Mouse (Mus musculus): ENCODE data around the gene Uba52. TPM values are rescaled to one million over a fixed set of nuclear protein-coding genes. Genes with fewer than 3 reads are reported as not detected.
A peak's percentile ranks its signal among the peaks of the same experiment; 100 is the strongest.

Gene Uba52
- polyA plus RNA-seq, 1 experiment from 2014 or later = 691 TPM

DNA sequence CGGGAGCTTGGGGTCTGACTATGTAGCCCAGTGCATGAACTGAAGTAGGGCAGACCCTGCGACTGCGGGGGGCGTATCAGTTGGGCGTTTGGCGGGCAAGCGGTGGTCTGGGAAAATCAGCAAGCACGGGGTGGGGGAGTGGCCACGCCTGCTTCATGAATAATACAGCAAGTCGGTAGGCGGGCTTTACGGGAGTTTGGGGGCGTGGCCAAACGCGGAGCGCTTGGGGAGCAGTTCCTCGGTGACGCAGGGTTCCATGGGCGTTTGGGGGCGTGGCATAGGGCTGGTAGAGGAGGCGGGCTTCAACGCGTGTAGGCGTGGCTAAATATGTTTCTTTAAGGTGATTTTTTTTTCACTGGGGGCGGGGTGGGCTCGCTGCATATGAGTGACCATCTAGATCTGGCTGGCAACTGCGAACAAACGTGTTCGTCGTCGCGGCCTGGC, 28.1 kb upstream of the Uba52 start:
- H3K9me3 ChIP-seq (replicated peaks; ENCODE audit: control insufficient read depth, low read length) = no peaks in the 10 kb centered on the region
- H3K9ac ChIP-seq (ENCODE audit: low read length) = peak overlapping the region; percentile 77
- under 1% methylated on average over 32 of the region's 32 CpGs for WGBS
- no peaks in the 10 kb centered on the region for H3K27me3 ChIP-seq (ENCODE audit: control insufficient read depth, insufficient read depth, low read length)
- H3K36me3 ChIP-seq (ENCODE audit: control insufficient read depth, insufficient read depth) = peaks cover 23% of the 10 kb centered on the region
- H3K4me1 ChIP-seq (ENCODE audit: control insufficient read depth, insufficient read depth, low read length) = peaks cover 22% of the 10 kb centered on the region
- H3K4me2 ChIP-seq (ENCODE audit: low read depth, low read length) = peak overlapping the region; percentile 98
- ATAC-seq (replicated peaks; ENCODE audit: extremely low read depth, insufficient read depth, low FRiP score) = peak; percentile 79
- H3K4me3 ChIP-seq (ENCODE audit: low read length) = peak overlapping the region; percentile 94
- peak overlapping the region; percentile 99 for H3K27ac ChIP-seq (ENCODE audit: low read length)

DNA sequence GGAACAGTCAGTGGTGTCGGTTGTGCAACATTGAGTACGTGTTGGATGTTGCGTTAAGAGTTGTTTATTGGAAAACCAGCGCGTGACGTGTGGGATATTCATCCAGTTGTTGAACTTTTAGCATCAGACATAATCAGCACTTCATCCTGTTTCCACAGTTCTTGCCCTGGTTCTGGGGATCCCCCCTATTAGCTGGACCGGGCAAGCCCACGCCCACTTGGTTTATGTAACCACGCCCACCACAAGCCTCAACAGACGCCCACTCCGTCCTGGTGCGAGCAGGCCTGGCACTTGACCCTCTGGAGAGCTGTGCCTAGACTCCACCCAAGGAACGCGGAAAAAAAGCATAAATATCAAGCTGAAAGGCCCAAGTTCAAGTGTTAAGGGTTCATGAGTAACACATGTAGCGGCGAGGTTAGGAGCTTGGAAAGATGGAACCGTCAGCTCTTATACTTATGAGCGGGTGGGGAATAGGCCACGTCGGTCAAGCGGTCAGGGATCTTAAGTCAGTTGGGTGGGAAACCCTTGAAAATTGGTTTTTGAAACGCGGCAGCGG, 27.5 kb upstream of the Uba52 start:
- 14% methylated on average over 24 of the region's 24 CpGs for WGBS
- H3K36me3 ChIP-seq (ENCODE audit: control insufficient read depth, insufficient read depth) = peaks cover 23% of the 10 kb centered on the region
- peak overlapping the region; percentile 99 for H3K27ac ChIP-seq (ENCODE audit: low read length)
- H3K9me3 ChIP-seq (replicated peaks; ENCODE audit: control insufficient read depth, low read length) = no peaks in the 10 kb centered on the region
- peaks cover 22% of the 10 kb centered on the region for H3K4me1 ChIP-seq (ENCODE audit: control insufficient read depth, insufficient read depth, low read length)
- H3K27me3 ChIP-seq (ENCODE audit: control insufficient read depth, insufficient read depth, low read length) = no peaks in the 10 kb centered on the region
- H3K4me2 ChIP-seq (ENCODE audit: low read depth, low read length) = peak overlapping the region; percentile 98
- no peak for ATAC-seq (replicated peaks; ENCODE audit: extremely low read depth, insufficient read depth, low FRiP score)
- H3K4me3 ChIP-seq (ENCODE audit: low read length) = peak overlapping the region; percentile 94
- peak overlapping the region; percentile 77 for H3K9ac ChIP-seq (ENCODE audit: low read length)

DNA sequence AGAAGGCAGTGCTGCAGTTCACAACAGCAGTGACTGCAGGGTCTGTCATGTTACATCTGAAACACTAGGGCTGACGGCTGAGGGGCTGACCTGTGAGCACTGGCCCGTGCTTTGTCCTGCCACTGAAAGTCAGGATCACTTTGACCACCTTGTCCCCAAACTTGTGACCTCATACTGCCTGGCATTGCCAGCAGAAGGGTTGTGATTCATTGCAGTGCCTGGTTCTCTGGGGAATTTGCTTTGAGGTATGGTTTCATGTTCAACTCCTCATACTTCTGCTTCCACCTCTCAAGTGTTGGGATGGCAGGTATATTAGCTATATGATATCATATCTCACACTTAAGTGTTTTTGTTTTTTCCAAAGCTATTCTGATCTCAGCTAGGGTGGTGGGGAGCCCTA, 25.1 kb upstream of the Uba52 start:
- H3K9me3 ChIP-seq (replicated peaks; ENCODE audit: control insufficient read depth, low read length) = no peaks in the 10 kb centered on the region
- H3K27ac ChIP-seq (ENCODE audit: low read length) = no peak overlapping the region
- no peaks in the 10 kb centered on the region for H3K27me3 ChIP-seq (ENCODE audit: control insufficient read depth, insufficient read depth, low read length)
- no peak overlapping the region for H3K4me3 ChIP-seq (ENCODE audit: low read length)
- H3K36me3 ChIP-seq (ENCODE audit: control insufficient read depth, insufficient read depth) = peaks cover 44% of the 10 kb centered on the region
- 69% methylated on average over 2 of the region's 2 CpGs for WGBS
- no peak for ATAC-seq (replicated peaks; ENCODE audit: extremely low read depth, insufficient read depth, low FRiP score)
- peaks cover 10% of the 10 kb centered on the region for H3K4me1 ChIP-seq (ENCODE audit: control insufficient read depth, insufficient read depth, low read length)
- no peak overlapping the region for H3K9ac ChIP-seq (ENCODE audit: low read length)
- no peak overlapping the region for H3K4me2 ChIP-seq (ENCODE audit: low read depth, low read length)

DNA sequence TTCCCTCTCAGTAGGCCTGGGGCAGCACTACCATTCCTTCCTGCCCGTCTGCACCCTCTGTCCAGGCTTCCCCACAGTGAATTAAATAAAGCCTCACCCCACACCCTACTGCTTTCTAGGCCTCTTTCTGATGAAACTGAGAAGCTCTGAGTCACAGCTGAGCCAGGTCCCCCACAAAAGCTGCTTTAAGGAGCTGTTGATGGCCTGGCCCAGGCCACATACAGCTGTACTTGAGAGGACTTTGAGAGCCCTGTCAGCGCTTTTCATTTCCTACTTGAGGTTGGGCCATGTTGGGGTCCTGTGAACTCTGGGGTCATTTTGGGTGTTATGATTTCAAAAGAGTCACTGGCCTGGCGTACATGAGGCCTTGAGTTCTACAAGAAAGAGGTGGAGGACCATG, 24.6 kb upstream of the Uba52 start:
- H3K36me3 ChIP-seq (ENCODE audit: control insufficient read depth, insufficient read depth) = peaks cover 45% of the 10 kb centered on the region
- no peak overlapping the region for H3K4me2 ChIP-seq (ENCODE audit: low read depth, low read length)
- H3K9me3 ChIP-seq (replicated peaks; ENCODE audit: control insufficient read depth, low read length) = no peaks in the 10 kb centered on the region
- peaks cover 5% of the 10 kb centered on the region for H3K4me1 ChIP-seq (ENCODE audit: control insufficient read depth, insufficient read depth, low read length)
- H3K27me3 ChIP-seq (ENCODE audit: control insufficient read depth, insufficient read depth, low read length) = no peaks in the 10 kb centered on the region
- no peak for ATAC-seq (replicated peaks; ENCODE audit: extremely low read depth, insufficient read depth, low FRiP score)
- H3K4me3 ChIP-seq (ENCODE audit: low read length) = no peak overlapping the region
- no peak overlapping the region for H3K27ac ChIP-seq (ENCODE audit: low read length)
- 65% methylated on average over 3 of the region's 3 CpGs for WGBS
- H3K9ac ChIP-seq (ENCODE audit: low read length) = no peak overlapping the region

- no peak overlapping the region for H3K9ac ChIP-seq (ENCODE audit: low read length)
- ATAC-seq (replicated peaks; ENCODE audit: extremely low read depth, insufficient read depth, low FRiP score) = no peak
- H3K27me3 ChIP-seq (ENCODE audit: control insufficient read depth, insufficient read depth, low read length) = no peaks in the 10 kb centered on the region
- WGBS = 93% methylated on average over 12 of the region's 12 CpGs
- peaks cover 51% of the 10 kb centered on the region for H3K36me3 ChIP-seq (ENCODE audit: control insufficient read depth, insufficient read depth)
- H3K4me1 ChIP-seq (ENCODE audit: control insufficient read depth, insufficient read depth, low read length) = peaks cover 8% of the 10 kb centered on the region
- H3K4me3 ChIP-seq (ENCODE audit: low read length) = no peak overlapping the region
- no peak overlapping the region for H3K27ac ChIP-seq (ENCODE audit: low read length)
- H3K9me3 ChIP-seq (replicated peaks; ENCODE audit: control insufficient read depth, low read length) = no peaks in the 10 kb centered on the region
- H3K4me2 ChIP-seq (ENCODE audit: low read depth, low read length) = no peak overlapping the region
Measured at GRCm38 (mm10) chr8:70534281-70534680, 23.7 kb upstream of the Uba52 start.

DNA sequence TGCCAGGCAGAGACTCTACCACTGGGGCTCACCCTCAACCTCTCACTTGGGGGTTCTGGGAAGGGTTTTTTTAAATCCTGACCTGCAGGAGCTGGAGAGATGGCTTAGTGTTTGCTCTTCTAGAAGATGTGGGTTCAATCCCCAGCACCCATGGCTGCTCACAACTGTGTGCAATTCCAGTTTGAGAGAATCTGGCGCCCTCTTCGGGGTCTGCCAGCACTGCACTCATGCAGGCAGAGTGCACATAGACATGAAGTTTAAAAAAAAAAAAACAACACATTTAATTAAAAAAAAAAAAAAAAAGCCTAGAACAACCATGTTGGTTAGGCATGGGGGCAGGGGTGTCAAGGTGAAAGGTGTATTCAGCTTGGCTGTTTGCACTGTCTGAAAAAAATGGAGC, 19.7 kb upstream of the Uba52 start:
- H3K4me1 ChIP-seq (ENCODE audit: control insufficient read depth, insufficient read depth, low read length) = peaks cover 20% of the 10 kb centered on the region
- no peak overlapping the region for H3K4me3 ChIP-seq (ENCODE audit: low read length)
- WGBS = 98% methylated on average over 2 of the region's 2 CpGs
- no peaks in the 10 kb centered on the region for H3K9me3 ChIP-seq (replicated peaks; ENCODE audit: control insufficient read depth, low read length)
- H3K27ac ChIP-seq (ENCODE audit: low read length) = no peak overlapping the region
- no peak overlapping the region for H3K9ac ChIP-seq (ENCODE audit: low read length)
- no peaks in the 10 kb centered on the region for H3K27me3 ChIP-seq (ENCODE audit: control insufficient read depth, insufficient read depth, low read length)
- H3K4me2 ChIP-seq (ENCODE audit: low read depth, low read length) = no peak overlapping the region
- ATAC-seq (replicated peaks; ENCODE audit: extremely low read depth, insufficient read depth, low FRiP score) = no peak
- peaks cover 40% of the 10 kb centered on the region for H3K36me3 ChIP-seq (ENCODE audit: control insufficient read depth, insufficient read depth)

DNA sequence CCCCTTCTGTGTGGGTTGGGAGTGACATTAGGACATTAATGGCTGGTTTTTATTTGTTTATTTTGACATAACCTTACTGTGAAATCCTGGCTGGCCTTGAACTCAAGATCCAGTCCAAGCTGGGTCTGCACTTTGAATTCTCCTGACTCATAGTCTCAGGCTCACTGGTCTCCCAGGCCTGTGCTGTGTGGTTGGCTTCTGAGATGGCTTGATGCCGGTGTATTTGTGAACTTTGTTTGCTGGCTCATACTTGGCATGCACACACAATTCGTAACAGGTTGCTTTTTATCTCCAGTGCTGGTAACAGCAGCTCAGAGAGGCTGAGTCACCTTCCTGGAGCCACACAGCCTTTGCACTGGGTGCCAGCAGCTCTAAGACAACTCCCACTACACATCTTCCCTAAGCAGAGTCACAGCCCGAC, 19.1 kb upstream of the Uba52 start:
- WGBS = 92% methylated on average over 3 of the region's 3 CpGs
- no peaks in the 10 kb centered on the region for H3K27me3 ChIP-seq (ENCODE audit: control insufficient read depth, insufficient read depth, low read length)
- no peak overlapping the region for H3K27ac ChIP-seq (ENCODE audit: low read length)
- peaks cover 34% of the 10 kb centered on the region for H3K36me3 ChIP-seq (ENCODE audit: control insufficient read depth, insufficient read depth)
- no peak overlapping the region for H3K4me2 ChIP-seq (ENCODE audit: low read depth, low read length)
- H3K9ac ChIP-seq (ENCODE audit: low read length) = no peak overlapping the region
- H3K4me1 ChIP-seq (ENCODE audit: control insufficient read depth, insufficient read depth, low read length) = peaks cover 20% of the 10 kb centered on the region
- no peak overlapping the region for H3K4me3 ChIP-seq (ENCODE audit: low read length)
- ATAC-seq (replicated peaks; ENCODE audit: extremely low read depth, insufficient read depth, low FRiP score) = no peak
- no peaks in the 10 kb centered on the region for H3K9me3 ChIP-seq (replicated peaks; ENCODE audit: control insufficient read depth, low read length)

GRCm38 (mm10) chr8:70529299-70529698, 18.7 kb upstream of the Uba52 start:
- Histone ChIP-seq H3K9me3 (replicated peaks; ENCODE audit: control insufficient read depth, low read length) (no peaks in the 10 kb centered on the region), H3K4me1 (ENCODE audit: control insufficient read depth, insufficient read depth, low read length) (peaks cover 20% of the 10 kb centered on the region), H3K4me2 (ENCODE audit: low read depth, low read length) (no peak overlapping the region), H3K9ac (ENCODE audit: low read length) (peak overlapping the region; percentile 49; the same call in 1 of the 2 replicates), H3K36me3 (ENCODE audit: control insufficient read depth, insufficient read depth) (peaks cover 30% of the 10 kb centered on the region), H3K27me3 (ENCODE audit: control insufficient read depth, insufficient read depth, low read length) (no peaks in the 10 kb centered on the region), H3K27ac (ENCODE audit: low read length) (no peak overlapping the region), H3K4me3 (ENCODE audit: low read length) (no peak overlapping the region)
- ATAC-seq (replicated peaks; ENCODE audit: extremely low read depth, insufficient read depth, low FRiP score) = no peak
- 71% methylated on average over 5 of the region's 5 CpGs for WGBS

DNA sequence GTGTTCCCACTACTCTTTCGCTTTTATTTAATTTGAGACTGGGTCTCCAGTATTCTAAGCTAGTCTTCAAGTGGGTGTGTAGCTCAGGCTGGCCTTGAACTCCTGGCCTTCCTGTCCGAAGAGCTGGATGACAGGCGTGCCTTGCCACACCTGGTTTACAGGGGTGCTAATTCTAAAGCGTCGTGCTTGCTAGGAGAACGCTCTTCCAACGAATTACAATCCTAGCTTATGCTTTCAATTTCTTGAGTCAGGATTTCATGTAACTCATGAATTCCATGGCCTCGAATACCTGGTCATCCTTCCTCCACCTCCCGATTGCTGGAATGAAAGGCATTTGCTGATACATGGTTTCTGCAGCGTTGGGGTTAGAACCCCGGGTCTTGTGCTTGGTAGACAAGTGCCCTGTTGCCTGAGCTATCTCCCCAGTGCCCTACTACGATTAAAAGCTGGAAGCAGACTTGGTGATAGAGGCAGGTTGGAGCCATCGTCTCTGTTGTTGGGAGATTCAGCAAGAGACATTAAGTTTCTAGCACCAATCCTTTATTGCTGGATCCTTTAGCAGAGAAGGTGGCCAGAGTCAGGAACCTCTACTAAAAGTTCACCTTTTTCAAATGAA, 17.7 kb upstream of the Uba52 start:
- WGBS = 17% methylated on average over 13 of the region's 13 CpGs

More for the DNA sequence above, 17.7 kb upstream of the Uba52 start:
- Histone ChIP-seq H3K4me2 (ENCODE audit: low read depth, low read length) (peak overlapping the region; percentile 95), H3K9me3 (replicated peaks; ENCODE audit: control insufficient read depth, low read length) (no peaks in the 10 kb centered on the region), H3K36me3 (ENCODE audit: control insufficient read depth, insufficient read depth) (peaks cover 27% of the 10 kb centered on the region), H3K27ac (ENCODE audit: low read length) (peak overlapping the region; percentile 81), H3K9ac (ENCODE audit: low read length) (peak overlapping the region; percentile 98), H3K4me3 (ENCODE audit: low read length) (peak overlapping the region; percentile 82), H3K4me1 (ENCODE audit: control insufficient read depth, insufficient read depth, low read length) (peaks cover 23% of the 10 kb centered on the region), H3K27me3 (ENCODE audit: control insufficient read depth, insufficient read depth, low read length) (no peaks in the 10 kb centered on the region)
- no peak for ATAC-seq (replicated peaks; ENCODE audit: extremely low read depth, insufficient read depth, low FRiP score)
